ENCODE assay signal across 9 mouse cellular contexts in the genomic region with DNA sequence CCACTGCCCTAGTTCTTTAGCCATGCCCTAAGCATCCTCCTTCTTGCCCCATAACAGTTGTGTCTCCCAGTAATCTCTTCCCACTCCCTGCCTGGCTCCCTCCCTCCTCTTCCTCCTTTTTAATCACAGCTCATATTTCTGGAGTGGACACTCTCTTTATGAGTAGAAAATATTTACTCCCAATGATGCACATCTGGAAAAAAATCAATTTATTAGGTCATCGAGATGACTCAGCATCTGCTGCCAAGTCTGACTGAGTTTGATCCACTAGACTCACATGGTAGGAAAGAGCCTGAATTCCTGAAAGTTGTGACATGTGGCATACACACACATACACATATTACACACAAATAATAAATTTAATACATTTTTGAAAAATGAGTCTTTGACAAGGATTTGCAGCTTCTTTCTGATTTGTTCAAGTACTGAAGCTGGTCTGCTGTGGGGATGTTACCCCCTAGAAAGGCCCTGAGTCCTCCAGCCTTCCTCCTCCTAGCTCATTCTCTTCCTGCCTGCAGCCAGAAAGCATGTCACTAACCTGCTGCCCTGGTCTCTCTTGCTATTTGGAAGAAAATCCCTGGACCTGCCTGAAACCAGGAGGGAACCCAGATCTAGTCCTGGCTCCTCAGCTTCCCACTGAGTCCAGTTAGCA. TPM values are rescaled to one million over a fixed set of nuclear protein-coding genes. Genes with fewer than 3 reads are reported as not detected.
DNase-seq lines count a peak whose midpoint lies in the region; ATAC-seq and TF ChIP-seq lines count a peak whose summit lies in the region.
"Had no signal": no experiment of that assay in that cellular context is flagged by ENCODE, and none has a peak within 500 bp of the region (broad histone marks: within the 10 kb centered on the region; RNA-seq: fewer than 3 reads in every experiment).

No protein-coding gene starts in this region.

- TF ChIP-seq CTCF in midbrain, postnatal 0 days (IDR thresholded peaks at IDR 0.05) = no peak

- H3K4me2 ChIP-seq in kidney, embryonic 16.5 days (replicated peaks; ENCODE audit: low read depth, low read length) = peak overlapping the region; percentile 56
- peak overlapping the region; percentile 66 for H3K4me2 ChIP-seq in embryonic facial prominence, embryonic 14.5 days (ENCODE audit: low read depth, low read length)
- H3K4me2 ChIP-seq in midbrain, postnatal 0 days (ENCODE audit: low read depth, low read length, poor library complexity, severe bottlenecking) = peak overlapping the region; percentile 50

- H3K4me3 ChIP-seq in kidney, embryonic 16.5 days (ENCODE audit: low read length) = peak overlapping the region; percentile 49
- H3K4me3 ChIP-seq in embryonic facial prominence, embryonic 14.5 days (ENCODE audit: low read depth, low read length) = peak overlapping the region; percentile 39
- H3K4me3 ChIP-seq in midbrain, postnatal 0 days (ENCODE audit: low read depth, low read length) = peak overlapping the region; percentile 31

- 0 out of 2 replicates have a peak overlapping the region, but pooled peaks have one; percentile 4 for H3K27ac ChIP-seq in kidney, embryonic 16.5 days (ENCODE audit: low read length)
- peak overlapping the region; percentile 66; the same call in 1 of the 2 replicates for H3K27ac ChIP-seq in embryonic facial prominence, embryonic 14.5 days (replicated peaks; ENCODE audit: low read depth, low read length)
- no peak overlapping the region for H3K27ac ChIP-seq in midbrain, postnatal 0 days (ENCODE audit: low read depth, low read length)

- no peak for ATAC-seq in kidney, embryonic 16.5 days (ENCODE audit: low FRiP score, low TSS enrichment)
- 0 out of 2 replicates have a peak, but pooled peaks have one; percentile 7 for ATAC-seq in embryonic facial prominence, embryonic 14.5 days (ENCODE audit: low read depth)
- ATAC-seq in inflammation-experienced regulatory T-cells, adult 6 months = peak; percentile 1
- peak; percentile 44; the same call in 1 of the 2 replicates for ATAC-seq in midbrain, postnatal 0 days (ENCODE audit: low FRiP score)

- H3K4me1 ChIP-seq in kidney, embryonic 16.5 days (ENCODE audit: insufficient read depth, low read length) = no peaks in the 10 kb centered on the region
- H3K4me1 ChIP-seq in embryonic facial prominence, embryonic 14.5 days (ENCODE audit: control insufficient read depth, insufficient read depth, low read length) = peaks cover 5% of the 10 kb centered on the region
- H3K4me1 ChIP-seq in midbrain, postnatal 0 days (ENCODE audit: insufficient read depth, low read length) = peaks cover 6% of the 10 kb centered on the region; the same call in 1 of the 2 replicates

- DNase-seq in kidney, postnatal 10 days = no peak
- no peak for DNase-seq in embryonic facial prominence, embryonic 14.5 days (ENCODE audit: low spot score)
- DNase-seq in midbrain, postnatal 0 days (ENCODE audit: low spot score) = no peak
- DNase-seq in cerebellum, postnatal 4 days (ENCODE audit: low spot score in 2 of 2) = no peak
- DNase-seq in gastrocnemius, postnatal 14 days = no peak
- DNase-seq in cerebellum, adult 11 months = no peak

- no peaks in the 10 kb centered on the region for H3K36me3 ChIP-seq in kidney, embryonic 16.5 days (ENCODE audit: insufficient read depth, low read length)
- 0 out of 2 replicates have a peak, but pooled peaks cover 3% of the 10 kb centered on the region for H3K36me3 ChIP-seq in embryonic facial prominence, embryonic 14.5 days (ENCODE audit: control insufficient read depth, insufficient read depth, low read length)
- H3K36me3 ChIP-seq in midbrain, postnatal 0 days (ENCODE audit: insufficient read depth, low read length) = no peaks in the 10 kb centered on the region
- H3K36me3 ChIP-seq: G1E had no signal

- no peaks in the 10 kb centered on the region for H3K9me3 ChIP-seq in kidney, embryonic 16.5 days (ENCODE audit: low read length)
- H3K9me3 ChIP-seq in embryonic facial prominence, embryonic 14.5 days (ENCODE audit: control insufficient read depth, low read length) = no peaks in the 10 kb centered on the region
- H3K9me3 ChIP-seq in midbrain, postnatal 0 days (ENCODE audit: low read length) = no peaks in the 10 kb centered on the region
- H3K9me3 ChIP-seq: G1E had no signal

- peak overlapping the region; percentile 60 for H3K9ac ChIP-seq in kidney, embryonic 16.5 days (replicated peaks; ENCODE audit: low read length)
- H3K9ac ChIP-seq in embryonic facial prominence, embryonic 14.5 days (ENCODE audit: low read depth, low read length) = no peak overlapping the region
- peak overlapping the region; percentile 33; the same call in 1 of the 2 replicates for H3K9ac ChIP-seq in midbrain, postnatal 0 days (replicated peaks; ENCODE audit: low read length, poor library complexity, severe bottlenecking)

- intact Hi-C loops in gastrocnemius, postnatal 14 days (cut with DNase I; ENCODE audit: low total_unique reads) = no loop called here

- H3K27me3 ChIP-seq in kidney, embryonic 16.5 days (ENCODE audit: insufficient read depth, low read length) = no peaks in the 10 kb centered on the region
- H3K27me3 ChIP-seq in embryonic facial prominence, embryonic 14.5 days (replicated peaks; ENCODE audit: control insufficient read depth, insufficient read depth, low read length) = no peaks in the 10 kb centered on the region
- no peaks in the 10 kb centered on the region for H3K27me3 ChIP-seq in midbrain, postnatal 0 days (ENCODE audit: insufficient read depth, low read length)

- WGBS in kidney, embryonic 16.5 days = 88% methylated on average over 1 of the region's 1 CpGs
- WGBS in embryonic facial prominence, embryonic 14.5 days = 79% methylated on average over 1 of the region's 1 CpGs
- WGBS in midbrain, postnatal 0 days = 94% methylated on average over 1 of the region's 1 CpGs

RNA-seq across cellular contexts. Expression of gene Gm4952, which starts 27.0 kb away (rescaled TPM):
- polyA plus RNA-seq in kidney, embryonic 16.5 days (2015; fragmentation: Nextera tagmentation; extraction: Ambion mirVana) = 0.31 and 0.49 TPM in 2 replicates
- polyA plus RNA-seq in embryonic facial prominence, embryonic 14.5 days (2014; fragmentation: Nextera tagmentation; extraction: Ambion mirVana) = 0.07 and 0.18 TPM in 2 replicates
- polyA plus RNA-seq in inflammation-experienced regulatory T-cells, adult 6 months (2017; shearing (Covaris generic)) = not detected
- total RNA-seq in midbrain, postnatal 0 days (2014; rRNA removed) = 0.16 and 2.5 TPM in 2 replicates
- polyA plus RNA-seq in midbrain, postnatal 0 days (2015; fragmentation: Nextera tagmentation; extraction: Ambion mirVana) = 0.28 and 0.52 TPM in 2 replicates
- total RNA-seq in gastrocnemius, postnatal 14 days (2021) = not detected
- polyA plus RNA-seq: G1E had no signal

RNA-seq across cellular contexts. Expression of gene Fam111a, which starts 27.2 kb away (rescaled TPM):
- 24.3 and 26.0 TPM in 2 replicates for polyA plus RNA-seq in kidney, embryonic 16.5 days (2015; fragmentation: Nextera tagmentation; extraction: Ambion mirVana)
- polyA plus RNA-seq in embryonic facial prominence, embryonic 14.5 days (2014; fragmentation: Nextera tagmentation; extraction: Ambion mirVana) = 28.3 and 28.9 TPM in 2 replicates
- 10 to 100 TPM; 38.8 to 73.2 (median 42.7) TPM for polyA plus RNA-seq in inflammation-experienced regulatory T-cells, adult 6 months (2017; shearing (Covaris generic))
- 2.3 and 4.2 TPM in 2 replicates for total RNA-seq in midbrain, postnatal 0 days (2014; rRNA removed)
- 2.4 and 2.7 TPM in 2 replicates for polyA plus RNA-seq in midbrain, postnatal 0 days (2015; fragmentation: Nextera tagmentation; extraction: Ambion mirVana)
- 1 to 10 TPM; 3.9 to 5.5 TPM for total RNA-seq in gastrocnemius, postnatal 14 days (2021)
